Mouse (Mus musculus): Measurements from ENCODE around the gene Isg20l2.

DNA sequence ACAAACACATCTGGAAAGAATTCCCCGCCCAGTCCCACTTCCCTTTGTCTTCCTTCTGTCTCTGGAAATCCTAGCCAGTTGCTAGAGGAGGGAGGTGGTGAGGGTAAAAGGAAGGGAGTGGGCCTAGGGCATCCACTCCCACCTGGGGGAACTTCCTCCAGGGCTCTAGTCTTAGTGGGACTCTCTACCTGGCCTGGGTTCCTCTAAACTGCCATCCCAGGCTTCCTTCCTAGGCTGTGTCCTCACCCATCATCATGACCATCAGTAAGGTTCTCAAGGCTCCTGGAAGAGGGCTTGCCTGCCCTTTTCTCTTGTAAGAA is 16.4 kb downstream of the Isg20l2 start:
- TF ChIP-seq CTCF (IDR thresholded peaks at IDR 0.05; ENCODE audit: low read depth, low read length) (no peak), POLR2A (IDR thresholded peaks at IDR 0.05; ENCODE audit: extremely low read depth, insufficient read depth, low read length) (no peak)
